Mouse (Mus musculus): ENCODE measurements around the gene Gja6.

Gene Gja6

DNA sequence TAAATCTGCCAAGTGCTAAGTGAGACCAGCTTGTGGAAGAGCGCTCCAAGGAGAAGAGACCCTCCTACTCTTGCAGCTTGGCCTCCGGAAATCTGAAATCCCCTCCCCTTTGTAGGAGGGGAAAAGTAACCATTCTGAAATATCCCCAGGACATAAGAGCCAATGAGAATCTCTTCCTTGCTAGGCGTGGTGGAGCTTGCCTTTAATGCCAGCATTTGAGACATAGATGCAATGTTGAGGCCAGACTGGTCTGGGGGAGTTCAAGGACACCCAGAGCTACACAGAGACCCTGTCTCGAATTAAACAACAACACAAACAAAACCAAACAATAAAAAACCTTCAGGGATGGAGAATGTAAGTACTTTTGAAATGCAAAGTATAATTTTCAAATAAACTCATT is at the start of gene Gja6:
Gene Gja6, minus strand, starts transcription at position 101 of the 400 bp plus-strand sequence.
- no peak for DNase-seq (ENCODE audit: low spot score)

DNA sequence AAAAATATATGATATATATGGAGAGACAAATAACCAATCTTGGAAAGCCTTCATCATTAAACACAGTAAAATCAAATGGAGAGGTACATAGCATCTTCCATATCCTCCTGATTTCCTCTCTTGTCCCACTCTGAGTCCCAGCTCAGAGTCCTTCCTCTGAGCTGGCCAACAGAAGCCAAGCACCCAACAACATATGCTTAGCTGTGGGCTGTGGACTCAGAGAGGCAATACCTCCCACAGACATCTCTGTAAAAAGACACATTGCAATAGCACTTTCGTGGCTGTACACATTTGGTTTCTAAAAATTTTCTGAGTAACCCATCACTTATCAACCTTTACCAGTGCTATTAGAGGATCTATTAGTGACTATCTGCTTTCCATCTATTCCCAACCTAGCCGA is 42.7 kb upstream of the Gja6 start:
- no peak for DNase-seq (ENCODE audit: low spot score)

DNA sequence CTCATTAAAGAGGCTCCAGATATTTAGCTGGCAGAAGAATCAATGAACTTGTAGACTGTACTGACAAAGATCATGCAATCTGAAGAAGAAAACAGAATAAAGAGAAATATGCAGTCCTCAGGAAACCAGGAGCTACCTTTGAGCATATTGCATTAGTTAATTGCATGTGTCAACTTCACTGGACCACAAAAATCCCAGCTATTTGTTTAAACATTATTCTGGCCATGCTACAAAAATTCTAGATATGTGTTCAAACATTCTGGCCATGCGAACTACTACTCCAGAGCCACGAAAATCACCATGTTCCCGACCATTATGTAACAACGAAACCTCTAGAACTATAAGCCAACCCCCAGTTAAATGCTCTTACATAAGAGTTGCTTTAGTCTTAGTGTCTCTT is 37.9 kb upstream of the Gja6 start:
- DNase-seq (ENCODE audit: low spot score), result no peak

DNA sequence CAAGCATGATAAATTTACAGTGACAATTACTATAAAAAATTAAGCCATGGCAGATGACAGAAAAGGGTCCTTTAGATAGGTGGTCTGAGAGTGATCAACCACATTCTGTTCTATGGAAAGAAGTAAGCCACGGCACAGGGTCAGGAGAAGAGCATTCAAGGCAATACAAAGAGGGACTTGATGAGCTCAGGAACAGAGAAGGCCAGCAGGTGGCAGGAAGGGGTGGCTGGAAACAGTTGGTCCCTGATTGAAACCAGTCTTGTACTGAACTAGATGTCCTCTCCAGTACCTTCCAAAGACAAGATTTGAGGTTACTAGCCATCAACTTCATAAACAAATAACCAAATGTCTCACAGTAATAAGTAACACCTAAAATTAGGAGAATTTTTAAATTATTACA is 28.7 kb upstream of the Gja6 start:
- no peak for DNase-seq (ENCODE audit: low spot score)

DNA sequence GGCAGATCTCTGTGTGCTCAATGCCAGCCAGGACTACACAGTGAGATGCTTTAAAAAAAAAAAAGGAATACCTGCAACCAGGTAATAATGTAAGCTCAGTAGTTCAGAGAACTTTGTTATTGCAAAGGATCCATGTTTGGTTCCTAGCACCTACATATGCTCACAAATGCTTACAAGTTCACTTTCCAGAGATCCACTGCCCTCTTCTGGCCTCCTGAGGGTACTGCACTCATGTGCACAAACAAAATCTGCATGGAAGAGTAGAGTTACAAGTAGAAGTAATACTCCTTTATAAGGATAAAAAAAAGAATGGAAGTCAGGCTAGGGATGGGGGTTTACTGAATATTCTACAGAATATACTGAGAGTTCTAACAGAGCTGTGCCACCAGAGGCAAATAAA is 23.8 kb upstream of the Gja6 start:
- no peak for DNase-seq (ENCODE audit: low spot score)

DNA sequence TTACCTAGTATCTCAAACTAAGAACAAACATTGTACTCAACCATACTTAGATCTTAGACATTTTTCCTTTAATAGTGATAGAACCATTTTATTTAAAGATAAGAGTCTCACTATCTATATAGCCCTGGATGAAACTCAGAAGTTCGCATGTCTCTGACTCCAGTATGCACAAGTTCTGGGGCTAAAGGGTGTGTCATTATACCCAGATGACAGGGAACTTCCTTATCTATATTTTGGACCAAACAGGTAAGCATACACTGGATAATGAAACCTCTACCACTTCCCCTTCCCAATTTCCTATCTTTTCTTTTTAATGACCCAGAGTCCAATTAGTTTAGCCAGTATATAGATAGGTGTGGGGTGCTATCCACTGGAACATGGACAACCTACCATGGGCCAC is 22.0 kb upstream of the Gja6 start:
- DNase-seq (ENCODE audit: low spot score), result no peak

DNA sequence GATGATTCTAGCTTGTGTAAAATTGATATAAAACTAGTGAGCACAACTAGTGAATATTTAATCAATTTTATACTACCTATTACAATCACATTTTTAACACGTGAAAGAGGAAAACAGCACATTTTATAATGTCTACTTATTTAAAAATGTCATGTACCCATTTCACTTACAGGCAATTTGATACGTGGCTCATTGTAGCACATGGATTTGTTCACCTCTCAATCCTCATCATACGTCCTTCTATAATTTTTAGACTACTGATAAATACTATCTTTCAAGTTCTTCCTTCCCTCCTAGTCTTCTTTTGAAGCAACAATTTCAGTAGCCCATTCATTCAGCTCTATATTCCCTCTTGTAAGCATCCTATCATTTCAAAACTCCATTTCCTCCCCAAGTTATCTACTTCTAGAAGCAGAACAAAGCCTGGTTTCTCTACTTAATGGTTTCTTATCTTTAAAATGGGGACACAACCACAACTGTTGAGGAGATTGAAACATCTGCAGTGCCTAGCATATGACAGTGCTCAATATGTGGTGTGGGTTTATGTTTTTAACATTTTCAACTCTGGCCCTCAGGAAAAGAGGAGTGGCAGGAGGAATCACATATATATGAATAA is 12.3 kb upstream of the Gja6 start:
- no peak for DNase-seq (ENCODE audit: low spot score)

DNA sequence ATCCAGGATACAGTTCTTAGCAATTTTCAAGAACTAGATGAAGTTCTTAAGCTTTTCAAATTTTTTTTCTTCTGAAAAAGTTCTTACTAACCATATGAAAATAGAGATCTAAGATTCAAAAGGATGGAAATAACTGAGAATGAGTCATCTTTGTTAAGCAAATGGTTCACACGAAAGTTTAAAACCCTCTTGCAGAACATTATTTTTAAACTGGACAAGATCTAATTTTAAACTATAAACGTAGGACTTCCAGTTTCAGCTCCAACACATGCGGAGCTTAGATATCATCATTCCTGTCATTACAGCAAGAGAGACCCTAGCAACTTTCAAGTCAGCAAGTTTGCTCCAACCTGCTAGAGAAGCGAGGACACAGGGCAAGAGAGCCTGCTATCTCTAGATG is 375 bp downstream of the Gja6 start:
- no peak for DNase-seq (ENCODE audit: low spot score)

DNA sequence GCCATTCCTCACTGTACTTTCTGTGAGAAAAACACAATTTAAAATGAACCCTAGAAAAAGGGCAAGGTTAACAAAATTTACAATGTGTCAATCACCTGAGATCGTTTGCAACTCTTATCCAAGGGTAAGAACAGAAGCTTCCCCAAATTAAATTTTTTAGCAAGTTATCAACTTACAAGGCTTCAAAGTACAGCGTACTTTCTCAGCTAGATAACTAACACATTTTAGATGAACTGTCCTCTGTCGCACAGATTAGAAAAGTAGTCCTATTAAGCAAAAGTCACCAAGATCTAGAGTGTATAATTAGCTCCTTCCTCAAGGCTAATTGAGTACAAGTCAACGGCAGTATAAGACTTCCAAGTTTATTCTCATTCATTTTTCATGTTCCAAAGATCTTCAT is 939 bp downstream of the Gja6 start:
- DNase-seq (ENCODE audit: low spot score), result no peak

DNA sequence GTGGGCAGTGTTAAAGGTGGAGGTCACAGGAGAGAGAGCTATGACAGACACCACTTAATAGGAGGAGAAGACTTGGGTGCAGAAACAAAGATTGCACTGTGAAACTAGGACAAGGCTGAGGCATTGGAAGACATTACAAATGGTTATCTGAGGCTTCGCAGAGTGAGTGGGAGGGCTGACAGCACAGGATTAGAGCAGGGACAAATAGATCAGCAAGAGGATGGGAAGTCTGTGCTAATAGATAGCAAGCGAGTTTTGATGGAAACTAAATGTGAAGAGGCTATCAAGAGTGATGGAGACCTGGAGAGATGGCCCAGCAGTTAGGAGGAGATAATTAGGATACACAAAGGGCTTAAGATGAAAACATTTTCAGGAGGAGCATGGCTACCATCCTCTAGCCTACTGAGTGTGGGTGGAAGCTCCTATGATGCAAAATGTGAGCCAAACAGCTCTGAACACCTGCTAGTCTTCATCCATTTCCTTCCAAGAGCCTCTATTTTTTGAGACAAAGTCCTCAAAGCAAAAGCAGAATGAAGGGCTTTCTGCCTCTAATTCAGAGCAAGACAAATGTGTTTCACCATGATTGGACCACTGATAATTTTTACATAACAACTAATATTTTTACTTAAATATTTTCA is 1.7 kb downstream of the Gja6 start:
- no peak for DNase-seq (ENCODE audit: low spot score)

DNA sequence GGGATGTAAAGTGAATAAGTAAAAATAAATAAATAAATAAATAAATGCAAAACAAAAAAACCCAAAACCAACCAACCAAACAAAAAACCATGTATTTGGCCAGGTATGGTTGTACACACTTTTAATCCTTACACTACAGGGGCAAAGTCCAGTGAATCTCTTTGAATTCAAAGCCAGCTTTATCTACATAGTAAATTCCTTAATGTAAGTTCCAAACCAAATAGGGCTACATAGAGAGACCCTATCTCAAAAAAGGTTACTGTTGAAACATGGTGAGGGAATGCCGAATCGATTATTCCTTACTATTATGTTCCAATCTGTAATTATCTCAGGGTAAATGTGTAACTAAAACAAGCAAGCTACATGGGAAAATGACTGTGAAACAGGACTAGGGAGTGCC is 5.7 kb downstream of the Gja6 start:
- DNase-seq (ENCODE audit: low spot score), result no peak

DNA sequence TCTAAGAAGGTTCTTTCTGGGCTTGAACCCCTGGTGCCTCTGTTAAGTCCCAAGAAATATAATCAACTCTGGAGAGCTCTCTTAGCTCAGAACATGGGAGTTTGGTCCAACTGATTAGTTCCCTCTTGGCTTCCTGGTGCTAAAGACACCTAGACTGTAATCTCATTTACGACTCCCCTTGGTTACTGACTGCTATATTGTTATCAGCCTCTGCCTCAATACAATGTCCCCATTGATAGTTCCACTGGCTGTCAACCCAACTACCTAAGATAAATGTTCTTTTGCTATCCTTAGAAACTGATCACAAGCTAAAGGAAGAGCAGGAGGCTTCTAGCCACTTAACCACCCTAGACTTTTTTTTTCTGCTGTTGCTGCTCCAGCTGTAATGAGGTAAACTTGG is 14.8 kb downstream of the Gja6 start:
- no peak for DNase-seq (ENCODE audit: low spot score)

DNA sequence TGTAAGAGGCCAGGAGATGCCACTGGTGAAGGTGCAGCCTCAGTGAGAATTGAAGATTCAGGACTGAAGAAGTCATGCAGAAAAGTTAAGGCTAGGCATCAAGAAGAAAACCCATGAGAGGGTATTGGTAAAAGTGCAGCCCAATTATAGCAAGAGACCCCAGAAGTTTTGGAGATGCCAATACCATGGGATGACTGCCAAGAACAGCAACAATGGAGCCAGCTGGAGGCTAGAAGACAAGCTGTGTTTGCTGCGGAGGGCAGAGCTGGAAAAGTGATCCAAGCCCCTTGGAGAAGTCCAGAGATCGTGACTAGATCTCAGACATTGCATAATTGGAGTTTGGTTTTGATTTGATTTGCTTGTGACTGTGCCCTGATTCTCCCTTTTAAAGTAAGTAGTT is 20.6 kb downstream of the Gja6 start:
- DNase-seq (ENCODE audit: low spot score), result no peak

DNA sequence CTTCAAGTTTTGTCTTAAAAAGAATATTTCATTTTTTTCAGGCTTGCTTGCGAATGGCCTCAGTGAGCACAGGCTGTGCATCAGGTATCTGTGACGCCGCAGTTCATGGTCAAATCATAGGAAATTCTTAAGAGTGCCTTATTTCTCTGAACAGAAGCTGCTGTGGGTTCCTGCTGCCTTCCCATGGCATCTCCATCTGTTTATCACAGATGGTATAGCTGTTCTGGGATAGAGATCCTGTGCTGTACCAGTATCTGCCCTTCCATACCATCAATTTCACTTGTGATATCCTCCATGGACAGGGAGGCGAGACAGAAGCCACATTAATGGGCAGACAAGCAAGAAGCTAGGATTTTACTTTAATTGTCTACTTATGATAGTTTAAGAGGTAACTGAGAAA is 40.3 kb downstream of the Gja6 start:
- DNase-seq (ENCODE audit: low spot score), result no peak

DNA sequence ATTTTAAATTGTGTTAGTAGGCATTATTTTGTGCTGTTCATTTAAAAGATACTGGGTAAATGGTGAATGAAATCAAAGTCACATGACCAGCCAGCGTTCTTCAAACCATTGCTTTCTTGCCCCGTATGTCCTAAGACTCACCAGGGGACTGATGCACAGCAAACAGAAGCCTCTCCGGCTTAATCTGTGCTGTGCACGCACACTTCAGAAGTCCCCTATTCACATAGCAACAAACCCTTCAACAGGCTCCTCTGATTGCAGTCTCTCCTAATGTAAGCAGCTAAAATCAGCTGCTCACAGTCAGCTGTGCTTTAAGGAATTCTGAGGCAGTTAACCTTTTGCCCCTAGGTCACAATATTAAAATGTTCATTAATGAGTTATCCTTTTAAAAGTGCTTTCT is 41.8 kb downstream of the Gja6 start:
- no peak for DNase-seq (ENCODE audit: low spot score)

DNA sequence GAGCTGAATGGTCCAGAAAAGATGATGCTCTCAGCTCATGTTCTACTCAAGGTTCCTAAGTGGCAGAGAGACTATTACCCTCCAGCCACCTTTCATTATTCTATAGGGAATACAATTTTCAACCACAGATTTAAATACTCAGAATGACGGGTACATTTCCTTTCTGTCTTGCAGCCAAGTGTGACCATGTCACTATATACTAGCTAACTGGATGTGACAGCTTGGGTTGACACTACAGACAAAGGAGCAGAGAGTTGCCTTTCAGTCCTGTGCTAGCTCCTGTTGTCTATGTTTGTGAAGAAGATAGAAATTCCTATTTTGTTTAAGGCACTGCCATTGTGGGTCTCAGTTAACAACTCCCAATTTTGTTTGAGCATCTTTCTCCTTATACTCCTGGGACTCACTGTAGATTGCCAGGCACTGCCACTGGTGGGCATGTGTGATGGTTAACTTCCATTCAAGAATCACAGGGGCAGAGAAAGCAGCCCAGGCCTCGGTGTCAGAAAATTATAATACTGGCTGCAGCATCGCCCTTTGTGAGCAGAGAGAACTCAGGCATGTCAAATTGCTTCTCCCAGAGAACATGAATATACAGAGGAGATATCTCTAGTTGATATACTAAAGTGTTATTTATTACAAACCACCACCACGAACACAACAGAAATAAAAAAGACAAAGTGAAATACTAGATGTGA is 43.0 kb downstream of the Gja6 start:
- DNase-seq (ENCODE audit: low spot score), result no peak
